Mouse (Mus musculus) ES-Bruce4 (cell line): Measurements from ENCODE around the gene Sertad2.

Experiments used
- CTCF ChIP-seq: IDR thresholded peaks from one replicate; pipeline ENCODE4 v1.8.1; 2011; ENCODE audit warnings: low read depth, low read length
- EP300 ChIP-seq: IDR thresholded peaks from 2 replicates; pipeline ENCODE4 v1.6.1; 2011; ENCODE audit warnings: low read depth, low read length; ENCODE audit not compliant: insufficient read depth

- no peak for TF ChIP-seq EP300
- no peak for TF ChIP-seq CTCF
Measured at GRCm38 (mm10) chr11:20585297-20585696, 42.2 kb downstream of the Sertad2 start.
